Mouse (Mus musculus) left cerebral cortex, adult 11 months (tissue): ENCODE data around the gene Pde10a.
"Not testable (repeated sequence)": the region's sequence is repeated elsewhere in the genome, so short reads cannot be mapped to it uniquely, and the experiment has no call there.

ENCODE experiments used
- DNase-seq: peaks from one replicate; pipeline ENCODE4 v3.0.0; 2022; ENCODE audit warnings: low spot score

Pde10a gene

DNA sequence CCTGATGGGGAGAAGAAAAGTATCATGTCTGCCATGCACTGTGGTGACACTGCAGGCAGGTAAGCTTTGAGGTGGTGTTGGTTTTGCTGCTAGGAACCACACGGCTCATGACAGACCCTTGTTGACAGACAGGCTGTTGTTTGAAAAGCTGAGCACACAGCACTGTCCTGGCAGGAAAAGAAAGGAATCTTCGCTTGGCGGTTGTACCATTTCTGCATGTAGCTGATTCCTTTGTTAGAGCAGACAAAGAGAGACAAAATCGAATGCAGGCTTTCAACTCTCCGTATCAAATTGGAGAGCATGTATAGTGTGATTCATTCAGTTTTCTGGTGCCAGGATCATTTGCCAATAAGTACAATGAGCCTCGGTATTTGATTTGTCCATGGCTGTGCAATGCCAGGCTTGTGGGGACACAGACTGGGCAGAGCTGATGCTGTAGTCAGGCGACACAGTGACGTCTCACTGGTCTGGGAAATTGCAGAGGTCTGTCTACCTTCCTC lies 122.2 kb downstream of the Pde10a start:
- DNase-seq, result peak; percentile 53

DNA sequence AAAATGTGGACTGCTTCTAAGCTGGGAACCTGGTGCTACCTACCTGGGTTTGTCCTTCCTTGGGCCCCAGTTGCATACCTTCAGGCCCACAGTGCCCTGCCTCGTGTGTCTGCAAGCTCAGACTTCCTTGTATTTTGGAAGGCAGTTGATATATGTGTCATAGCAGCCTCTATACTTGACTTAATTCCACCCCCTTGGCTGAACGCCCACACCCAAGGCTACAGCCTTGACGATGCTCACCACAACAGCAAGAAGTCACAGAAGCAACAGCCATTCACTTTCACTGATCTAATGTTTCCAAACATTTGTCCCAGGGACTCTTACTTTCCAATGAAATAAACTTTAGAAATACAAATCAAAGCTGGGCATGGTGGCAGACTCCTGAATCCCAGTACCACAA lies 123.1 kb downstream of the Pde10a start:
- no peak for DNase-seq

DNA sequence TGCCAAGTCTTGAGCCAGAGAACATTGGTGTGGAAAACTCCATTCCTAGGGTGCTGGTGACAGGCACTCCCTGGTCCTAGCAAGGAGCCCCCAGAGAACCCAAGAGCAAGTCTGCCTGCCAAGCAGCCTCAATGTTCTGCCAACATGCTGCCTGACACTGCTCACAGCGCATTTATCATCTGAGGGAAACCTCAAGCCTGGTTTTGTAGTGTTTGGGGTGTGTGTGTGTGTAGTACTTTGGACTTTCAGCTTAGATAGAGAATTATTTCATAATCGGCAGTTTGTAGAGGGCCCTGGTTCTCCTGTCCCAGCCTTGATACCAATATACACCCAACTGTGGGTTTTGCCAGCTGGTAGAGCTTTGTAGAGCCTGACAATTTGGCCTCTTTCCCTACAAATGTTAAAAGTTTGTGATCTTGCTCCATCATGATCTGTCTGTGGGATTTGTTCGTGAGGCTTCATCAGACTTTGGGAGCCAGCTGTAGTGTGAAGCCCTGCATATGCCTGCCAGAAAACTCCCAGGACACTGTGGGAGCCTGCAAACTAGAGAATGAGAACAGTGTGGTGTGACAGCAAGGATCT lies 127.6 kb downstream of the Pde10a start:
- DNase-seq, result no peak

DNA sequence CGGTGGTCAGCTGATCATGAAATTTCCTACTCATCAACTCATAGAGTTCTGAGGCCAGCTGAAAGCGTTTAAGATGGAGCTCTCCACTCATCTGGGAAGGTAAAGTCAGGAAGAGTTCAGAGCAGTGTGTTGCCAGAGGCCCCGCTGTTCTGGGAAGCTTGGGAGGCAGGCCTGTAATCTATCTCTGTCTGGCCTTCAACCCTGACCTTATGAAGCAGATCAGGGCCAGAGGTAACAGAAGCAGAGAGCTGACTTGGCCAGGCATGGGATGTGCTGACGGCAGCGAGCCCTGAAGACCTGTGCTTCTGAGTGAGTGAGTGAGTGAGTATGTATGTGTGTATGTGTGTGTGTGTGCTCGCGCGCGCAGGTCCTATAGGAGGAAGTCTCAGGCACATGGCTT lies 132.5 kb downstream of the Pde10a start:
- no peak for DNase-seq

DNA sequence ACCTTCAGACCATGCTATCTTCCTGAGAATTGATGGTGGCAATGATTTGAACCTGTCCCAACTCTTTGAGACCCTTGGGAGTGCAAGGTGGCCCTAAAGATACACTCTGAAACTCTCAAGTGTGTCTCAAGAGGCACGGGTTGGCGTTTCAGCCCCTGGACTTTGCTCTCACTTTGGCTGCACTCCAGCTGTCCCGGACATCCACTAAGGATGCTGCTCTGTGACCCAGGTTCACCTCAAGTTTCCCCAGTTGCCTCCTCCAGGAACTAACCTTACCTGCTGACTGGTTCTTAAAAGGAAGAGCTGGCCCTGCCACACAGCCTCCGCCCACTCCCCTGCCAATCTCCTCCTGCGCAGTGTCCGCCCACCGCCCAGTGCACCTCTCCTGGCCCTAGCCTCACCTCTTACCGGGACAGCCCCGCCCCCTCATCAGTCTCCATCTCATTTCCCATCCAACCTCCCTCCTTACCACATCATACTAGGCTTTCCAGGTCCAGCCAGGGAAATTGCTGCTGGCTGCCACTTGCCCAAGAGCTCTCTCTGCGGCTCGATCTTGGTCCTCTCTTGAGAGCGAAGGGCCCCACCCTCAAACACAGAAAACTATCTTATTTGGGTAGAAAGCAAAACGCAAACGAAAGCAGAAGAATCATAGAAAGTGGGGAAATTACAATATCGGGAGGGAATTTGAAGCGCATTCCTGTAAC lies 133.7 kb downstream of the Pde10a start:
- DNase-seq, result no peak

DNA sequence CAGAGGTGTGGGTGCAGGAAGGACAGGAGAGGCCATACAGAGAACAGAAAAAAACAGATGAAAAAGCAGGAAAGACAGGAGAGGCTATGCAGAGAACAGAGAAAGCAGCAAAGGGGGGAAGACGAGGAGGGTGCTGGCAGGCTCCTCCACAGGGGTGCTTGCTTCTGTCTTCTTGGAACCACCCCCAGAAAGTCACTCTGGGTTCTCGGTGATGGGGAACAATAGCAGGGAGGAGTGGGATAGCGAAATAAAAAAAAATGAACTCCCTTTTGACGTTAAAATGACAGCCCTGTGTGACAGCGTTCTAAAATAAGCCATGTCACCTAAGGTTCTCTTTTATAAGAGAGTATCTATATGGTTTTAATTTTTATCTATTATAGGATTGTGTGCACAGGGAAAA lies 141.7 kb downstream of the Pde10a start:
- DNase-seq, result no peak

DNA sequence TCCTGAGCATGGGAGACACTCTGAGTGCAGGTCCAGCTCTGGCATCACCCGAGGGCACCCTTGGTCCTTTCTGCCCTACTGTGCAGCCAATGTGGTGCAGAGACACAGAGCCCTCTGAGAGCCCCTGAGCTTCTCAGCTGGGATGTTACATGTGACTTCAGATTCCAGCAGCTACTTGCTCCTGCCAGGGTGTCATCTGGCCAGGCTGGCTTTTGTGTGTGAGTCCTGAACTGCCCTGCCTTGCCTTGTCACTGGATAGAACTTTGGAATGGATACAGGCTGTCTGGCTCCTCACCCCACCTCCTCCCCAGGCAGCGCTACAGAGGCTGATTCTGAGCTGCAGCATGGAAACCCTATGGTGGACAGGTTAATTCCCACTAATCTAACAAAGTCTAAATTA lies 149.5 kb downstream of the Pde10a start:
- DNase-seq, result no peak

DNA sequence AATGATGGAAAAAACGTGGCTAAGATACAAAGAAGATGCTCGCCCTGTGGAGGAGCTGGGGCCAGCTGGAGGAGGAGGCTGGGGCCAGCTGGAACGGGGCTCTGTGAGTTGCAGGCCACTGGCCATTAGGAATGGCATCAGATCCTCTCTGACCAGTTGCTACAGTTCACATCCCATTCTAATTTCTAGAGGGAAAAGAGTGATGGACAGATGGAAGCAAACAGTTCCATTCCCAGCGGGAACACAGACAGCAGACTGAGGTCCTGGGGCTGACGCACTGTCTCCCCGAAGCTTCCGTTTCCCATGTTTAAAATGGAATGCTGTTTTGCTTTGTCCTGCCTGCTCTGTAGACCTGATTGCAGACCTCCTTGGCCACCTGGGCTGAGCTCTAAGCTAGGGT lies 161.2 kb downstream of the Pde10a start:
- no peak for DNase-seq

DNA sequence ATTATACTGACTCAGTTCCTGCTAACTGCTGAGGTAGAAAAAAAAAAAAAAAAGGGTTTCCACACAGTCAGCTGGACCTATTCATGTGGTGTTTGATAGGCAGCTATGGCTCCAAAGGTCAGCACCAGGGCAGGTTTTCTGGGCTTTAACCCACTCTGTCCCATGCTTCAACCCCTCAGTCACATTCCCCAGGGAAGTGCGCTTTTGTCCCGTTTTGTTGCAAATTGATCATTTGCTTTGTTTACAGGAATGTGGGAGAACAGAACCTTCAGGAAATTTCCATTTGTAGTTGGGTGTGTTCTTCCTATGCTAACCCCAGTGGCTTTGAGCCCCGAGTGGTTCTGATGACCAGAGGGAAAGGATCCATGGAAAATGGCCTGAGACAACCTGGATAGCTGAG lies 162.9 kb downstream of the Pde10a start:
- no peak for DNase-seq

DNA sequence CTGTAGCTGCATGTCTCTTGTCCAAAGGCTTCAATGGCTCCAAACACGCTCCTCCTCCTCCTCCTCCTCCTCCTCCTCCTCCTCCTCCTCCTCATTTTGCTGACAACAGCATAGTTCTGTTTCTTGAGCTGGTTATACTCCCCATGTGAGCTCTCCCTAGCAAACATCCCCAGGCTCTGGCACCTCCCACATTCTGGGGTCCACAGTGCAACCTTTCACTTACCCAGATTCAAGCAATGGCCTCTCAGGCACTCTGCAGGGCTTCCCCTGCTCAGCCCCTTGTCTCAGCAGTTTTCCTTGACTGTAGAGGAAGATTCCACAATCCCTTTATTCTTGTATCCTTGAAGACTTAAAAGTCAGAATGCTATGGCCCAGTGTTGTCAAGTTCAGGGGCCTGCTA lies 173.1 kb downstream of the Pde10a start:
- DNase-seq, result no peak

DNA sequence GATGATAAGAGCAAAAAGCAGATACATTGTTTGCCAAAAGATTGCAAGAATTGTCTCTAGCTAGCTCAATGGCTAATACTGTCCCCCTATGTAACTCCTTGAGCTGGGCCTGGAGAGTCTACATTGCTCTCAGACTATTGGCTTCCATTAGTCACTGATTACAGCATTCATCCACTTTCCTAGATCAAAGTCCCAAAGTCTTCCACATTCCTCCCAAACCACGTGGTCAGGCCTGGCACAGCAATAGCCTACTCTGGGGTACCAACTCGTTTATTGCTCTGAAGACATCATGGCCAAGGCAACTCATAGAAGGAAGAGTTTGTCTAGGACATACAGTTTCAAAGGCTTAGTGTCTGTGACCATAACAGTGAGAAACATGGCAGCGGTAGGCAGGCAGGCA lies 173.6 kb downstream of the Pde10a start:
- DNase-seq, result no peak

DNA sequence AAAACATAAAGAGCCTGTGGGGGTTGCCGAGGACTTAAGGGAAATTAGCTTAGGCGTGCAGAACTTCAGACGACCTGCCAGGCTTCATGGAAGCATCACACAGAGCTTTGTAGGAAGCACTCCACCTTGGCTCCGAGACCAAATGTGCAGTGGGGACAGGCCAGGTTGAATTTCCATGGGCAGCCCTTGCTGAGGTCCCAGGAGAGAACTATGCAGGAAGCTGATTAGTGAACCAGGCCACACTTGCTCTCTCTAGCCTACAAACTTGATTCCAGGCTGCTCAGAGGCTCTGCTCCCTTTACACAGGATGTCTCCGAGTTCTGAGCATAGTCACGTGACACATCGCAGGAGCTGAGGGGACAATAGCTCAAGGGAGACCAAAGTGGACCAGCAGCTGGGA lies 175.9 kb downstream of the Pde10a start:
- DNase-seq, result no peak

DNA sequence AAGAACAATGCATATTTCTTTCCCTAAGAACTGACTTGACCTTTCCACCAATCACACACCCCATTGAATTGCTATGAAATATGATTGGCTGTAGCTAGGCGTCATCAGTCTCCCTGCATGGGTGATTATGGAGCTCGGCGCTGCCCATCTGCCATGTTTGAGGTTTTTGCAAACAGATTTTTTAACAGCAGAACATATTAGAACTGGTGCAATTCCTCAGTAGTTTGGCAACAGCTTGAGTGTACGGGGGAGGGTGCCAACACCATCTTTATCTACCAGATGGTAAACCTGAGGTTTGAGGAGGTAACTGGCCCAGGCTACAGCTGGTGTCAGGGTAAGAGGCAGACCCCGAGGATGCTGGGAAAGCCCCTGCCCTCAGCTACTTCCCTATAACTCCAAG lies 177.3 kb downstream of the Pde10a start:
- peak; percentile 35 for DNase-seq

DNA sequence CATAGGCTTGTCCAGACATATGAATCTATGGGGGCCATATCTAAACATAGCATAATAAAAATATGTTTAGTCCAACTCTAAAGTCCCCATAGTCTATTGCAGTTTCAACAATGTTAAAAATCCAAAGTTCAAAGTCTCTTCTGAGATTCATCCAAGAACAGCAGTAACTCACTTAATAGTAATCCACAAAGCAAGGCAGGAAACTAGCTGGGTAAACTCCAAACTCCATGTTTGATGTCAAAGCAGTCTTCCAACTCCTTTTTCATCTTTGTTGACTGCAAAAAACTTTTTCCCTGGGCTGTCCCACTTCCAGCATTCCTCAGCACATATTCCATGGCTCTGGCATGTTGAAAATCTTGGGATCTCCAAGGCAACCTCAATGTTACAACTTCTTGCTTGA lies 182.8 kb downstream of the Pde10a start:
- no peak for DNase-seq

DNA sequence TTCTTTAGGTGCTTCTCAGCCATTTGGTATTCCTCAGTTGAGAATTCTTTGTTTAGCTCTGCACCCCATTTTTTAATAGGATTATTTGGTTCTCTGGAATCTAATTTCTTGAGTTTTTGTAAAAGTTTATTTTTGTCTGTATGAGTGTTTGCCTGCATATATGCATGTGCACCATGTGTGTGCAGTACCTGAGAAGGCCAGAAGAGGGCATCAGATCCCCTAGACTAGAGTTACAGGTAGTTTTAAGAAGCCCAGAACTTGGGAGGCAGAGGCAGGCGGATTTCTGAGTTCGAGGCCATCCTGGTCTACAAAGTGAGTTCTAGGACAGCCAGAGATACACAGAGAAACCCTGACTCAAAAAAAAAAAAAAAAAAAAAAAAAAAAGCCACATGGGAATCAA lies 187.6 kb downstream of the Pde10a start:
- DNase-seq, result not testable (repeated sequence)

DNA sequence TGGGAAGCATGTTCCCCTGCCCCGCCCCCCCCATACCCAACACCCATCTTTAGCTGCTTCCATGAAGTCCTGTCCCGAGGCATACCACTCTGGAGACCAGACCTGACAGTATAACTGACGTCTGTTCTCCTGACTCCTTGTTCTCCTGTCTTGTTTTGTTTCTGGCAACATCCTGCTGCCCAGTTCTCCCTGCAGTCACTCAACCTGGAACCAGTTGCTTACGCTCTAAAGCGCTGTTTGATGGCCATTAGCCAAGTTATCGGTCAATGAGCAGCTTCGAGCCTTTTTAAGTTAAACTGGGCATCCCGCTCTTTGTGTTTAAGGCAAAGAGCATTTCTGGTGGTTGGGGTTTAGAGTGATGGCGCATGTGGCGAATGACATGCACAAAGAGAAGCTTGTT lies 195.8 kb downstream of the Pde10a start:
- DNase-seq, result no peak

DNA sequence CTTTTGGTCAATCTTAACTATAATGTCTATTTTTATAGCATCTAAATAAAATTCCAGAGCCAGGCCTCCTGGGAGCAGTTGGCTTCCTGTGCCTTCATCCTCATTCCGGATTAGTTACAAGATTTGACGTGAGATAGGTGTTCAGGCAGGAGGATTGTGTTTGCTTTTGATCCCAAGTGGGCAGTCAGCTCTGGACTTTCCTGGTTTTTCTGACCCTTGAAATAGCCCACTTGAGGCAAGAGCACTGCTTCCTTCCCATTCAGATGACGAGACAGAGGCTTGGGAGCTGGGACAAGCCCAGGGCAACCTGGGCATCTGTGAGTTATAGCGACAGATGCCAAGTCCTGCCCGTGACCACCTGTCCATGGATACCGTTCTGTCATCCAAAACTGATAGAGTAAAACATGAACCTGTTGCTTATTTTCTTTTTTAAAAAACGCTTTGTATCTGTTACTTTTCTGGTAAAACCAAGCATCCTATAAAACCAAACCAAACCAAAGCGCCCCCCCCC lies 199.3 kb downstream of the Pde10a start:
- no peak for DNase-seq

DNA sequence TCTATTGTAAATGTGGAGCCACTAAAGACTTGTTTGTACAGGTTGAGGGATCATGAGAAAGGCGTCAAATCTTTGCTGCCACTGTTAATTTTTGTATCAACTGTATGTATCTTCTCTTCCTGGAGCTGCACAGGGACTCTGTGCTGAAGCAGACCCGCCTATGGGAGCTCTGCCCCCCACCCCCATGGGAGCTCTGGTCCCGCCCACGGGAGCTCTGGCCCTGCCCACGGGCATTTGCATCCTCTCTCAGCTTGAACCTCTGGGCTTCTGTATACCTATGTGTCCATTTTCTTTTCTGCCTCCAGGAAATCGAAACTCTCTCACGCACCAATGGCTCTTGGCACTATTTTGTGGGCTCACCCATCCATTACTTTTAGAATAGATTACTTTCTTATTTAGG lies 203.5 kb downstream of the Pde10a start:
- no peak for DNase-seq

DNA sequence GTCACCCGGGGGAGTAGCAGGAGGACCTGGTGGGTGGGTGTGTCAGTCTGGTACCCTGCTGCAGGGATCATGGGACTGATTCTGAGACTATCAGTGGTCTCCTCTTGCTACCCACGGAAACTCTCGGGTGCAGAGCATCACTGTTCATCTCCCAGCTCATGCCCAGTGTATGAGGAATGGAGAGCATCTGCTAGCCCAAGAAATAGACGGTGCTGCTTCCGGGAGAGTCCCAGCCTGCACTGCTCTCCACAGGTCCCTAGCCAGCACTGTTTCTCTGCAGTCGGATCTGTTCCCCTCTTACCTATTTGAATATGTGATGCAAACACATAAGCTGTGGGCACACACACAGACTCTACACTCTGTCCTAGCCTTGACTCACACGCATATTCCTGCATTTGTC lies 204.6 kb downstream of the Pde10a start:
- DNase-seq, result peak; percentile 33

DNA sequence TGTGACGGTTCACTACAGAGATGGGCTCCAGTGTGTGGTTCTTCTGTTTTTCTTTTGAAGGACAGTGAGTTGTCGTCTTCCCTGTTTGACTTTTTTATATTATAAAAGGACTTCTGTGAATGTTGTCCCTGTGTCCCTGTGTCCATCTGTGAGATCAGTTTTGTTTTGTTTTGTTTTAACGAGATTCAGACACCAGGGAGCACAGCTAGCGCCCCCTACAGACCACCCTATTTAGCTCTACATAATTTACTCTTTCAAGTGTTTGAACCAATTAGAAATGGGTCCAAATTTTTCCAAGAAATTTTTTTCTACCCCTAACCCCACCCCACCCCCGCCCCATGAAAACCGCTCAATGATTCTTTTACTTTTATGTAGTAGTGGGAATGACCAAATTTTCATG lies 205.9 kb downstream of the Pde10a start:
- no peak for DNase-seq

DNA sequence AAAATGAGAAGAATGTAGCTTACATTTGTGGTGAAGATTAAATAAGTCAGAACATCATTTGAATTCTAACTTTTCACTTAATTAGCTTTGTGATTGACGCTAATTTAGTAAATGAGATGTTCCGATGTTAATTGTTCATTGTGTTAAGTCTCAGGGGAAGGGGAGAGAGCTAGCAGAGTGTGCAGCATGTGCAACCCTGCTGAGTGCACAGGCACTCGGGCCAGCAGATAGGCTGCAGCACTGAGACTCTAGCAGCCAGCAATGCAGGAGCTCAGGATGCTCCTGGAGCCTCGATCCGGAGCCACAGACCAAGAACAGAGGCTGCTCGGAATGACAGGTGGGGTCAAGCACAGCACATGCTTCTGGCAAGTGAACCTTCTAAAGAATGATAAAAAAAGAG lies 211.1 kb downstream of the Pde10a start:
- no peak for DNase-seq

DNA sequence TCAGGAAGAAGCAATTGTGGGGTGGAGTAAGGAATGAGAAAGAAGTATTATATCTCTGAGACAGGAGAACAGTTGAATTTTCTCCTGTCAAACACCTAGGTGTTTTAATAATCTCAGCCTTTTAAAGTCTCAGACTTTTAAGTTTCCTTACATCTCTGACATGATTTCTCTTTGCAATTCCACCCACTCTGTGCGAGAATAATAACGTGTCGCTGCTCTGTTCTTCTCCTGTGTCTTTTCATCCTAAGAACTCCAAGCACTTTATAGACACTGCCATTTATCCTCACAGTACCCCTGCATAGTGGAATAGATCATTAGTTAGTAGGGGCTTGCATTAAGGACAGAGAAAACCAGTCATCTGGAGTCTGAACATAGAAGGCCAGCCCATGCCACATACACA lies 217.6 kb downstream of the Pde10a start:
- no peak for DNase-seq

DNA sequence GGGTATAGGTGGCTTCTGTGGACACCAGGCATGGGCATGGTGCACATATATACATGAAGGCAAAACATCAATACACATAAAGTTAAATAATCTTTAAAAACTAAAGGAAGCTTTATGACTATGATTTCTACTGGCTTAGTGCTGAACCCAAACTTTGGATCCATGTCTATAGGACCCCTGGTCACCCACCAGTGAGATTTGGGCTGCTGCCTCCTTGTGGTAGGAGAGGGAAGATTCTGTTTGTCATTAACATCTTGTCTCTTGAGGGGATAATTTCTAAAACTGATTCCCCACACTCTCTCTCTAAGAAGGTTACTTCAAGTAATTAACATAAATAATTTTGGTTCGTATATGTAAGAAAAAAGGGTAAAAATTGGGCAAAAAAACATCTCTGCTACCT lies 220.2 kb downstream of the Pde10a start:
- DNase-seq, result no peak

DNA sequence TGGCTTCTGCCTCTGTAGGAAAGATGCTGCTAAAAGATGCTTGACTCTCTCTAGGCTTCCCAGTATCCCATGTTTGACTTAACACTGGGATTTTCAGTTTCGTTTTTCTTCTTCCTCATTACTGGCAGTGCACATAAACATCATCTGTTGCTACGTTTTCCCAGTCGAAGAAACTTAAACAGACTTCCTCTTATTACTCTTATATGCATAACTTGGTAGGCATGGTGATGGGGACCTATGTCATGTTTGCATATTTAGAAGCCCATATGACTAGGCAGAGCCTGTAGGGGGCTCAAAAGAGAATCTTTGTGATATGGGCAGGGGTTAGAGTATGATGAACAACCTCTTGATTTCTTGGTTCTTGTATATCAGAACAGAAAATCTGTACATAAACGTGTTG lies 224.3 kb downstream of the Pde10a start:
- no peak for DNase-seq
